Mouse (Mus musculus): ENCODE measurements at regions not wholly inside any gene's neighbourhood (a gene's known extent, or its start where the extent isn't known, plus 50 kb on each side); places are given as distances from the start of the nearest gene placed in this dataset.

- H3K27me3 ChIP-seq (ENCODE audit: control insufficient read depth, insufficient read depth, low read length), result no peaks in the 10 kb centered on the region
- H3K4me1 ChIP-seq (ENCODE audit: control insufficient read depth, insufficient read depth, low read length), result no peaks in the 10 kb centered on the region
- no peak overlapping the region for H3K4me3 ChIP-seq (replicated peaks; ENCODE audit: insufficient read depth, low read depth, low read length)
- no peak overlapping the region for H3K27ac ChIP-seq (ENCODE audit: insufficient read depth, low read length)
- TF ChIP-seq POLR2A (IDR thresholded peaks at IDR 0.05; ENCODE audit: borderline replicate concordance, insufficient read depth, low read length) (no peak), CTCF (IDR thresholded peaks at IDR 0.05; ENCODE audit: borderline replicate concordance, insufficient read depth, low read depth, low read length) (no peak)
- no peak for DNase-seq
- 65% methylated on average over 2 of the region's 2 CpGs for WGBS
Observed at GRCm38 (mm10) chr3:134014805-134015204, 221.5 kb upstream of the Cxxc4 start.

- no peaks in the 10 kb centered on the region for H3K4me1 ChIP-seq (ENCODE audit: control insufficient read depth, insufficient read depth, low read length)
- WGBS, result 83% methylated on average over 3 of the region's 3 CpGs
Observed at GRCm38 (mm10) chr3:134015412-134015811, 220.9 kb upstream of the Cxxc4 start.

GRCm38 (mm10) chr3:134033862-134034261 lies 202.4 kb upstream of the Cxxc4 start:
- H3K27me3 ChIP-seq (ENCODE audit: control insufficient read depth, insufficient read depth, low read length), result no peaks in the 10 kb centered on the region; the same call in 1 of the 2 replicates
- H3K27ac ChIP-seq (ENCODE audit: insufficient read depth, low read length), result no peak overlapping the region
- no peak for TF ChIP-seq POLR2A (IDR thresholded peaks at IDR 0.05; ENCODE audit: borderline replicate concordance, insufficient read depth, low read length)
- no peak for TF ChIP-seq CTCF (IDR thresholded peaks at IDR 0.05; ENCODE audit: borderline replicate concordance, insufficient read depth, low read depth, low read length)
- H3K4me1 ChIP-seq (ENCODE audit: control insufficient read depth, insufficient read depth, low read length), result no peaks in the 10 kb centered on the region
- H3K4me3 ChIP-seq (replicated peaks; ENCODE audit: insufficient read depth, low read depth, low read length), result no peak overlapping the region
- DNase-seq, result no peak
- 44% methylated on average over 5 of the region's 5 CpGs for WGBS

More at GRCm38 (mm10) chr3:134015412-134015811, 220.9 kb upstream of the Cxxc4 start:
- Histone ChIP-seq H3K4me3 (replicated peaks; ENCODE audit: insufficient read depth, low read depth, low read length) (no peak overlapping the region), H3K27ac (ENCODE audit: insufficient read depth, low read length) (no peak overlapping the region), H3K27me3 (ENCODE audit: control insufficient read depth, insufficient read depth, low read length) (no peaks in the 10 kb centered on the region)
- no peak for TF ChIP-seq CTCF (IDR thresholded peaks at IDR 0.05; ENCODE audit: borderline replicate concordance, insufficient read depth, low read depth, low read length)
- no peak for TF ChIP-seq POLR2A (IDR thresholded peaks at IDR 0.05; ENCODE audit: borderline replicate concordance, insufficient read depth, low read length)
- no peak for DNase-seq

- no peak overlapping the region for H3K4me3 ChIP-seq (replicated peaks; ENCODE audit: insufficient read depth, low read depth, low read length)
- WGBS, result 94% methylated on average over 6 of the region's 6 CpGs
- DNase-seq, result no peak
Observed at GRCm38 (mm10) chr3:134036310-134036934, 199.9 kb upstream of the Cxxc4 start.

GRCm38 (mm10) chr3:134050649-134051048 lies 185.6 kb upstream of the Cxxc4 start:
- no peak overlapping the region for H3K4me3 ChIP-seq (replicated peaks; ENCODE audit: insufficient read depth, low read depth, low read length)
- no peak overlapping the region for H3K27ac ChIP-seq (ENCODE audit: insufficient read depth, low read length)
- TF ChIP-seq CTCF (IDR thresholded peaks at IDR 0.05; ENCODE audit: borderline replicate concordance, insufficient read depth, low read depth, low read length) (no peak), POLR2A (IDR thresholded peaks at IDR 0.05; ENCODE audit: borderline replicate concordance, insufficient read depth, low read length) (no peak)
- DNase-seq, result no peak
- no peaks in the 10 kb centered on the region for H3K27me3 ChIP-seq (ENCODE audit: control insufficient read depth, insufficient read depth, low read length)
- H3K4me1 ChIP-seq (ENCODE audit: control insufficient read depth, insufficient read depth, low read length), result no peaks in the 10 kb centered on the region

More at GRCm38 (mm10) chr3:134036310-134036934, 199.9 kb upstream of the Cxxc4 start:
- no peak overlapping the region for H3K27ac ChIP-seq (ENCODE audit: insufficient read depth, low read length)
- TF ChIP-seq POLR2A (IDR thresholded peaks at IDR 0.05; ENCODE audit: borderline replicate concordance, insufficient read depth, low read length) (no peak), CTCF (IDR thresholded peaks at IDR 0.05; ENCODE audit: borderline replicate concordance, insufficient read depth, low read depth, low read length) (no peak)
- no peaks in the 10 kb centered on the region for H3K4me1 ChIP-seq (ENCODE audit: control insufficient read depth, insufficient read depth, low read length)
- no peaks in the 10 kb centered on the region; the same call in 1 of the 2 replicates for H3K27me3 ChIP-seq (ENCODE audit: control insufficient read depth, insufficient read depth, low read length)

GRCm38 (mm10) chr3:134082461-134082860 lies 153.8 kb upstream of the Cxxc4 start:
- no peak for DNase-seq
- 78% methylated on average over 1 of the region's 1 CpGs for WGBS
- no peak for TF ChIP-seq CTCF (IDR thresholded peaks at IDR 0.05; ENCODE audit: borderline replicate concordance, insufficient read depth, low read depth, low read length)
- TF ChIP-seq POLR2A (IDR thresholded peaks at IDR 0.05; ENCODE audit: borderline replicate concordance, insufficient read depth, low read length), result no peak
- no peaks in the 10 kb centered on the region for H3K27me3 ChIP-seq (ENCODE audit: control insufficient read depth, insufficient read depth, low read length)
- H3K4me1 ChIP-seq (ENCODE audit: control insufficient read depth, insufficient read depth, low read length), result no peaks in the 10 kb centered on the region
- no peak overlapping the region for H3K4me3 ChIP-seq (replicated peaks; ENCODE audit: insufficient read depth, low read depth, low read length)
- H3K27ac ChIP-seq (ENCODE audit: insufficient read depth, low read length), result no peak overlapping the region

- Histone ChIP-seq H3K27me3 (ENCODE audit: control insufficient read depth, insufficient read depth, low read length) (no peaks in the 10 kb centered on the region), H3K4me3 (replicated peaks; ENCODE audit: insufficient read depth, low read depth, low read length) (no peak overlapping the region), H3K27ac (ENCODE audit: insufficient read depth, low read length) (no peak overlapping the region), H3K4me1 (ENCODE audit: control insufficient read depth, insufficient read depth, low read length) (no peaks in the 10 kb centered on the region)
- peak in 1 of 2 experiments; percentile 12 for DNase-seq
- no peak for TF ChIP-seq CTCF (IDR thresholded peaks at IDR 0.05; ENCODE audit: borderline replicate concordance, insufficient read depth, low read depth, low read length)
- no peak for TF ChIP-seq POLR2A (IDR thresholded peaks at IDR 0.05; ENCODE audit: borderline replicate concordance, insufficient read depth, low read length)
- 54% methylated on average over 3 of the region's 3 CpGs for WGBS
Observed at GRCm38 (mm10) chr3:134099471-134100125, 136.7 kb upstream of the Cxxc4 start.
